Mouse (Mus musculus): ENCODE measurements around the gene Olfr765. TPM values are rescaled to one million over a fixed set of nuclear protein-coding genes. Genes with fewer than 3 reads are reported as not detected.

Gene Olfr765
- not detected in 2 replicates for polyA plus RNA-seq (2012; rRNA removed; ENCODE audit: low replicate concordance)

GRCm38 (mm10) chr10:129049898-129050297 lies at the start of gene Olfr765:
Olfr765 (minus strand) TSS chr10:129049998.

GRCm38 (mm10) chr10:129099275-129099674 lies 49.5 kb upstream of the Olfr765 start, which contains the start of gene Olfr768:
Olfr768 (minus strand) TSS chr10:129099375.

GRCm38 (mm10) chr10:129082810-129083209 lies 33.0 kb upstream of the Olfr765 start, which contains the start of gene Olfr767:
Olfr767 (minus strand) TSS chr10:129082910.

GRCm38 (mm10) chr10:129068877-129069276 lies 19.1 kb upstream of the Olfr765 start, which contains the start of gene Olfr766-ps1:
Olfr766-ps1 (minus strand) TSS chr10:129068977.

GRCm38 (mm10) chr10:129039796-129040195 lies 10.0 kb downstream of the Olfr765 start, which contains the start of gene Olfr764-ps1:
Olfr764-ps1 (minus strand) TSS chr10:129039896.

GRCm38 (mm10) chr10:129010288-129010841 lies 39.4 kb downstream of the Olfr765 start, which contains the start of gene Olfr763:
Olfr763 (plus strand) TSS chr10:129010791.

Other genes starting within 250 kb of the Olfr765 start
- 11.9 and 12.7 TPM in 2 replicates for gene Dnajc14, start 245.9 kb downstream of the Olfr765 start, polyA plus RNA-seq (2012; rRNA removed; ENCODE audit: low replicate concordance)
- 26.8 and 30.4 TPM in 2 replicates for gene Tmem198b, start 245.6 kb downstream of the Olfr765 start, polyA plus RNA-seq (2012; rRNA removed; ENCODE audit: low replicate concordance)
- gene Sarnp, start 232.7 kb downstream of the Olfr765 start, polyA plus RNA-seq (2012; rRNA removed; ENCODE audit: low replicate concordance): 3.2 and 13.4 TPM in 2 replicates
- 33.3 and 73.8 TPM in 2 replicates for gene Ormdl2, start 228.4 kb downstream of the Olfr765 start, polyA plus RNA-seq (2012; rRNA removed; ENCODE audit: low replicate concordance)
- 3.6 and 4.9 TPM in 2 replicates for gene Gdf11, start 158.3 kb downstream of the Olfr765 start, polyA plus RNA-seq (2012; rRNA removed; ENCODE audit: low replicate concordance)
- 91.7 and 140 TPM in 2 replicates for gene Cd63, start 149.0 kb downstream of the Olfr765 start, polyA plus RNA-seq (2012; rRNA removed; ENCODE audit: low replicate concordance)
- 36.7 and 39.7 TPM in 2 replicates for gene Rdh5, start 127.1 kb downstream of the Olfr765 start, polyA plus RNA-seq (2012; rRNA removed; ENCODE audit: low replicate concordance)
- gene Bloc1s1, start 126.0 kb downstream of the Olfr765 start, polyA plus RNA-seq (2012; rRNA removed; ENCODE audit: low replicate concordance): 183 and 190 TPM in 2 replicates
- 89.8 and 101 TPM in 2 replicates for gene Itga7, start 116.2 kb downstream of the Olfr765 start, polyA plus RNA-seq (2012; rRNA removed; ENCODE audit: low replicate concordance)
- 3.5 and 4.1 TPM in 2 replicates for gene Mettl7b, start 89.0 kb downstream of the Olfr765 start, polyA plus RNA-seq (2012; rRNA removed; ENCODE audit: low replicate concordance)
- gene Olfr9, start 60.6 kb downstream of the Olfr765 start, polyA plus RNA-seq (2012; rRNA removed; ENCODE audit: low replicate concordance): not detected in 2 replicates
- gene Olfr763, start 39.2 kb downstream of the Olfr765 start, polyA plus RNA-seq (2012; rRNA removed; ENCODE audit: low replicate concordance): not detected in 2 replicates
- not detected in 2 replicates for gene Olfr764-ps1, start 10.1 kb downstream of the Olfr765 start, polyA plus RNA-seq (2012; rRNA removed; ENCODE audit: low replicate concordance)
- not detected in 2 replicates for gene Olfr766-ps1, start 19.0 kb upstream of the Olfr765 start, polyA plus RNA-seq (2012; rRNA removed; ENCODE audit: low replicate concordance)
- gene Olfr767, start 32.9 kb upstream of the Olfr765 start, polyA plus RNA-seq (2012; rRNA removed; ENCODE audit: low replicate concordance): not detected in 2 replicates
- gene Olfr768, start 49.4 kb upstream of the Olfr765 start, polyA plus RNA-seq (2012; rRNA removed; ENCODE audit: low replicate concordance): not detected in 2 replicates
- not detected in 2 replicates for gene Olfr769, start 67.9 kb upstream of the Olfr765 start, polyA plus RNA-seq (2012; rRNA removed; ENCODE audit: low replicate concordance)
- gene Olfr770, start 89.0 kb upstream of the Olfr765 start, polyA plus RNA-seq (2012; rRNA removed; ENCODE audit: low replicate concordance): not detected in 2 replicates
- not detected in 2 replicates for gene Olfr771, start 114.8 kb upstream of the Olfr765 start, polyA plus RNA-seq (2012; rRNA removed; ENCODE audit: low replicate concordance)
- gene Olfr772, start 127.9 kb upstream of the Olfr765 start, polyA plus RNA-seq (2012; rRNA removed; ENCODE audit: low replicate concordance): not detected in 2 replicates
- not detected in 2 replicates for gene Olfr773, start 137.4 kb upstream of the Olfr765 start, polyA plus RNA-seq (2012; rRNA removed; ENCODE audit: low replicate concordance)
- gene Olfr774, start 186.2 kb upstream of the Olfr765 start, polyA plus RNA-seq (2012; rRNA removed; ENCODE audit: low replicate concordance): not detected in 2 replicates
- gene Olfr775, start 198.4 kb upstream of the Olfr765 start, polyA plus RNA-seq (2012; rRNA removed; ENCODE audit: low replicate concordance): not detected in 2 replicates
- gene Olfr776, start 209.1 kb upstream of the Olfr765 start, polyA plus RNA-seq (2012; rRNA removed; ENCODE audit: low replicate concordance): not detected in 2 replicates
- not detected in 2 replicates for gene Olfr777, start 221.5 kb upstream of the Olfr765 start, polyA plus RNA-seq (2012; rRNA removed; ENCODE audit: low replicate concordance)

All from mammary gland, adult 2 months (tissue).